In the genomic region with DNA sequence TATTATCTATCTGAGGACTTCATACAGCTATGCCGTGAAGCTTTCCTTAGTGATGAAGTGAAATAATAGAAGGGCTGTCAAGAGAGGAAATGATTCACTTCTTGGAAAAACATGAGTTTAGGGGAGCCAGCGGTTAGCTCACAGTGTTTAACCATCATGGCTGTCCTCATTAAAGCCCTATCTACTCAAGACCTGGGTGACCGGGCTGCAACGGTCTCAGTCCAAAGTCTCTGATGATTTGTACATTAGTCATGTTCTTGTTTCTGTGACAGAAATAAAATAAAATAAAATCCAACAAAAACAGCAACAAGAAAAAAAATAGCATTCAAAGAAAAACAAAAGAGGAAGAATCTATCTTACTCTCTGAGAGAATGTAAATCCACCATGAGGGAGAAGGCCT, we compare ENCODE assay signal across 12 mouse cellular contexts.
"Had no signal": no experiment of that assay in that cellular context is flagged by ENCODE, and none has a peak within 500 bp of the region (broad histone marks: within the 10 kb centered on the region; RNA-seq: fewer than 3 reads in every experiment).

No protein-coding gene starts in this region.

- H3K4me1 ChIP-seq: limb, embryonic 10.5 days; liver, embryonic 15.5 days; megakaryocyte, embryonic 14.5 days; midbrain, embryonic 15.5 days; neural tube, embryonic 13.5 days had no signal

- H3K27me3 ChIP-seq: liver, embryonic 15.5 days; megakaryocyte, embryonic 14.5 days; midbrain, embryonic 15.5 days; neural tube, embryonic 13.5 days had no signal

- H3K27ac ChIP-seq: limb, embryonic 10.5 days; liver, embryonic 15.5 days; macrophage; midbrain, embryonic 15.5 days; neural tube, embryonic 13.5 days; stomach, postnatal 0 days had no signal

- H3K9me3 ChIP-seq: limb, embryonic 10.5 days; liver, embryonic 15.5 days; megakaryocyte, embryonic 14.5 days; midbrain, embryonic 15.5 days; neural tube, embryonic 13.5 days had no signal

- DNase-seq: kidney, postnatal 10 days; kidney, postnatal 4 days; lung, adult 2 months; retina, postnatal 1 day; right cerebral cortex, postnatal 14 days had no signal

- H3K36me3 ChIP-seq: limb, embryonic 10.5 days; liver, embryonic 15.5 days; midbrain, embryonic 15.5 days; neural tube, embryonic 13.5 days had no signal

- H3K4me3 ChIP-seq: limb, embryonic 10.5 days; liver, embryonic 15.5 days; megakaryocyte, embryonic 14.5 days; midbrain, embryonic 15.5 days; neural tube, embryonic 13.5 days had no signal
